Mouse (Mus musculus): Measurements from ENCODE around the gene Doc2a. TPM values are rescaled to one million over a fixed set of nuclear protein-coding genes. Genes with fewer than 3 reads are reported as not detected.

The Doc2a gene
- polyA plus RNA-seq, 1 experiment from 2014 or later: 5.6 TPM

GRCm38 (mm10) chr7:126818818-126819217, 28.4 kb upstream of the Doc2a start:
- H3K9me3 ChIP-seq (ENCODE audit: control insufficient read depth, low read length): no peaks in the 10 kb centered on the region
- no peak overlapping the region for H3K4me2 ChIP-seq (ENCODE audit: low read depth)
- H3K36me3 ChIP-seq (ENCODE audit: control insufficient read depth, insufficient read depth, low read length): no peaks in the 10 kb centered on the region
- peaks cover 5% of the 10 kb centered on the region; the same call in 1 of the 2 replicates for H3K27me3 ChIP-seq (ENCODE audit: control insufficient read depth, insufficient read depth, low read length)
- no peak for ATAC-seq (ENCODE audit: insufficient read depth, low FRiP score, low TSS enrichment)
- no peak overlapping the region for H3K9ac ChIP-seq (ENCODE audit: low read length)
- H3K4me3 ChIP-seq (ENCODE audit: low read depth, low read length): no peak overlapping the region
- DNase-seq (ENCODE audit: low spot score): no peak
- no peak overlapping the region for H3K27ac ChIP-seq (ENCODE audit: low read depth, low read length)
- WGBS: 36% methylated on average over 1 of the region's 1 CpGs
- peaks cover 12% of the 10 kb centered on the region for H3K4me1 ChIP-seq (ENCODE audit: control insufficient read depth, insufficient read depth, low read length)

GRCm38 (mm10) chr7:126821835-126822511, 25.2 kb upstream of the Doc2a start:
- H3K36me3 ChIP-seq (ENCODE audit: control insufficient read depth, insufficient read depth, low read length): no peaks in the 10 kb centered on the region
- H3K4me3 ChIP-seq (ENCODE audit: low read depth, low read length): no peak overlapping the region
- peaks cover 12% of the 10 kb centered on the region for H3K4me1 ChIP-seq (ENCODE audit: control insufficient read depth, insufficient read depth, low read length)
- H3K9ac ChIP-seq (ENCODE audit: low read length): peak overlapping the region; percentile 11; the same call in 1 of the 2 replicates
- peak; percentile 81 for DNase-seq (ENCODE audit: low spot score)
- no peaks in the 10 kb centered on the region for H3K9me3 ChIP-seq (ENCODE audit: control insufficient read depth, low read length)
- H3K4me2 ChIP-seq (ENCODE audit: low read depth): no peak overlapping the region
- H3K27ac ChIP-seq (ENCODE audit: low read depth, low read length): no peak overlapping the region
- WGBS: 25% methylated on average over 7 of the region's 7 CpGs
- H3K27me3 ChIP-seq (ENCODE audit: control insufficient read depth, insufficient read depth, low read length): peaks cover 5% of the 10 kb centered on the region; the same call in 1 of the 2 replicates
- peak; percentile 27; the same call in 1 of the 2 replicates for ATAC-seq (ENCODE audit: insufficient read depth, low FRiP score, low TSS enrichment)

GRCm38 (mm10) chr7:126822741-126823140, 24.5 kb upstream of the Doc2a start:
- Histone ChIP-seq H3K9me3 (ENCODE audit: control insufficient read depth, low read length) (no peaks in the 10 kb centered on the region), H3K36me3 (ENCODE audit: control insufficient read depth, insufficient read depth, low read length) (no peaks in the 10 kb centered on the region), H3K9ac (ENCODE audit: low read length) (peak overlapping the region; percentile 71), H3K4me1 (ENCODE audit: control insufficient read depth, insufficient read depth, low read length) (peaks cover 12% of the 10 kb centered on the region), H3K27me3 (ENCODE audit: control insufficient read depth, insufficient read depth, low read length) (peaks cover 5% of the 10 kb centered on the region; the same call in 1 of the 2 replicates), H3K4me2 (ENCODE audit: low read depth) (peak overlapping the region; percentile 75), H3K4me3 (ENCODE audit: low read depth, low read length) (peak overlapping the region; percentile 46), H3K27ac (ENCODE audit: low read depth, low read length) (no peak overlapping the region)
- WGBS: 4% methylated on average over 9 of the region's 9 CpGs
- no peak for DNase-seq (ENCODE audit: low spot score)
- ATAC-seq (ENCODE audit: insufficient read depth, low FRiP score, low TSS enrichment): no peak

GRCm38 (mm10) chr7:126823202-126823711, 24.0 kb upstream of the Doc2a start:
- Histone ChIP-seq H3K36me3 (ENCODE audit: control insufficient read depth, insufficient read depth, low read length) (no peaks in the 10 kb centered on the region), H3K4me1 (ENCODE audit: control insufficient read depth, insufficient read depth, low read length) (peaks cover 12% of the 10 kb centered on the region), H3K4me2 (ENCODE audit: low read depth) (peak overlapping the region; percentile 75), H3K27me3 (ENCODE audit: control insufficient read depth, insufficient read depth, low read length) (peaks cover 5% of the 10 kb centered on the region; the same call in 1 of the 2 replicates), H3K27ac (ENCODE audit: low read depth, low read length) (peak overlapping the region; percentile 62), H3K4me3 (ENCODE audit: low read depth, low read length) (peak overlapping the region; percentile 46), H3K9me3 (ENCODE audit: control insufficient read depth, low read length) (no peaks in the 10 kb centered on the region), H3K9ac (ENCODE audit: low read length) (peak overlapping the region; percentile 71)
- 0% methylated on average over 14 of the region's 19 CpGs for whole genome bisulfite sequencing
- ATAC-seq (ENCODE audit: insufficient read depth, low FRiP score, low TSS enrichment) (peak; percentile 72), DNase-seq (ENCODE audit: low spot score) (peak; percentile 64)

DNA sequence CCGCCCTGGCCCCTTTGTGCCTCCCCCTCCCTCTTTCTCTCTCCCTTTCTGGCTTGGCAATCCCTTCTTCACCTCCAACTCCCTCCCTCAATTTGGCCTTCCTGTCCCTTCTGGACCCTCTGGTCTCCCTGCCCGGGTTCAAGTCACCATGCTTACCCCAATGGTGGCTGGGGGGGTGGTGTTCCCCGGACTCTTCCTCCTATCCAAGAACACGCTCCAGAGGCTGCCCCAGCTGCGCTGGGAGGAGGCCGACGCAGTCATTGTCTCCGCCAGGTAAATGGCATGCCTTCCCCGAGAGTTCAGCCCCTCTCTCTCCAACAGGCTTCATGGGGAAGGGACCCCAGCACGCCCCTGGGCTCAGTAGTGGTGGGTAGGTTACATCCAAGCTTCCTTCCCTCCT, 23.3 kb upstream of the Doc2a start:
- Histone ChIP-seq H3K4me2 (ENCODE audit: low read depth) (peak overlapping the region; percentile 75), H3K36me3 (ENCODE audit: control insufficient read depth, insufficient read depth, low read length) (no peaks in the 10 kb centered on the region), H3K9me3 (ENCODE audit: control insufficient read depth, low read length) (no peaks in the 10 kb centered on the region), H3K9ac (ENCODE audit: low read length) (peak overlapping the region; percentile 71), H3K27ac (ENCODE audit: low read depth, low read length) (0 out of 2 replicates have a peak overlapping the region, but pooled peaks have one; percentile 62), H3K4me3 (ENCODE audit: low read depth, low read length) (peak overlapping the region; percentile 46), H3K4me1 (ENCODE audit: control insufficient read depth, insufficient read depth, low read length) (peaks cover 12% of the 10 kb centered on the region), H3K27me3 (ENCODE audit: control insufficient read depth, insufficient read depth, low read length) (peaks cover 5% of the 10 kb centered on the region; the same call in 1 of the 2 replicates)
- ATAC-seq (ENCODE audit: insufficient read depth, low FRiP score, low TSS enrichment) (0 out of 2 replicates have a peak, but pooled peaks have one; percentile 2), DNase-seq (ENCODE audit: low spot score) (no peak)
- WGBS: 10% methylated on average over 10 of the region's 10 CpGs

- no peaks in the 10 kb centered on the region for H3K36me3 ChIP-seq (ENCODE audit: control insufficient read depth, insufficient read depth, low read length)
- peak; percentile 47 for DNase-seq (ENCODE audit: low spot score)
- H3K9ac ChIP-seq (ENCODE audit: low read length): no peak overlapping the region
- H3K4me1 ChIP-seq (ENCODE audit: control insufficient read depth, insufficient read depth, low read length): peaks cover 12% of the 10 kb centered on the region
- WGBS: 19% methylated on average over 8 of the region's 8 CpGs
- no peak overlapping the region for H3K27ac ChIP-seq (ENCODE audit: low read depth, low read length)
- no peak overlapping the region for H3K4me2 ChIP-seq (ENCODE audit: low read depth)
- no peak overlapping the region for H3K4me3 ChIP-seq (ENCODE audit: low read depth, low read length)
- H3K27me3 ChIP-seq (ENCODE audit: control insufficient read depth, insufficient read depth, low read length): peaks cover 5% of the 10 kb centered on the region; the same call in 1 of the 2 replicates
- no peak for ATAC-seq (ENCODE audit: insufficient read depth, low FRiP score, low TSS enrichment)
- no peaks in the 10 kb centered on the region for H3K9me3 ChIP-seq (ENCODE audit: control insufficient read depth, low read length)
Measured at GRCm38 (mm10) chr7:126825403-126825802, 21.8 kb upstream of the Doc2a start.

DNA sequence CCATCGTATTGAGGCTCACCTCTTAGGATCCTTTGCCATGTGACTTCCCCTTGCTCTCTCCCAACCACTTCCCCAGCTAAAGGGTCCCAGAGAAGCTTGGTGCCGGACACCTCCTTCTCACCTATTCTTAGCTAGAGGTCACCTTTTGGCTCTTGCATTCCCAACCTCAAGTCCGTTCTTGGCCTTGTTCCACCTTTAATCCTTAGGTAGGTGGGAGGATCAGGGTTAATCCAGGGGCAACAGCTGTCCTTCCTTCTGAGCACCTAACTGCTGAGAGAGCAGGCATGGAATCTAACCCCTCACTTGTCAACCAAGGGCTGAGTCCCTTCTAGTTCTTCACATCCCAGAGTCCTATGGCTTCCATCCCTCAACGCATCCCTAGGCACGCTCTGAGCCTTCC, 21.3 kb upstream of the Doc2a start:
- H3K4me1 ChIP-seq (ENCODE audit: control insufficient read depth, insufficient read depth, low read length): peaks cover 12% of the 10 kb centered on the region
- no peaks in the 10 kb centered on the region for H3K9me3 ChIP-seq (ENCODE audit: control insufficient read depth, low read length)
- DNase-seq (ENCODE audit: low spot score) (no peak), ATAC-seq (ENCODE audit: insufficient read depth, low FRiP score, low TSS enrichment) (no peak)
- H3K27me3 ChIP-seq (ENCODE audit: control insufficient read depth, insufficient read depth, low read length): peaks cover 5% of the 10 kb centered on the region; the same call in 1 of the 2 replicates
- no peak overlapping the region for H3K9ac ChIP-seq (ENCODE audit: low read length)
- WGBS: 72% methylated on average over 5 of the region's 5 CpGs
- no peak overlapping the region for H3K27ac ChIP-seq (ENCODE audit: low read depth, low read length)
- H3K4me2 ChIP-seq (ENCODE audit: low read depth): no peak overlapping the region
- no peak overlapping the region for H3K4me3 ChIP-seq (ENCODE audit: low read depth, low read length)
- H3K36me3 ChIP-seq (ENCODE audit: control insufficient read depth, insufficient read depth, low read length): no peaks in the 10 kb centered on the region

DNA sequence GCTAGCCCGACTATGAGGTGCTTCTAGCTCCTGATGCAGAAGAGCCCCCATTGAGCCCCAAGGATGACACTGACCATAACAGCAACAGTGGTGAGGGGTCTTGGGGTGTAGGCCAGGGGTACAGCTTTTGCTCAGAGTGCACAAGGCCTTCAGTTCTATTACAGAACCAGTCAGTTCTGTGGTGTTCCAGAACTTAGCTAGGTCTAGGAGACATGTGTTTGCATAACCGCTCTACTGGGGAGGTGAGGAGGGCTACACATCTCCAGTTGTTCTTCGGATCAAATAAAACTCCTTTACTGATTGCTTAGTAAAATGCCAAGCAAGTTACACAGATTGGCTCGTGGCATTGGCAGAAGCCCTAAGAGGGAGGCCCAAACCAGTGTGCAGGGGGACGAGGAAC, 15.7 kb upstream of the Doc2a start, which contains the start of gene 4930451I11Rik:
Gene 4930451I11Rik, minus strand, starts transcription at position 101 of the 400 bp plus-strand sequence.
- DNase-seq (ENCODE audit: low spot score) (no peak), ATAC-seq (ENCODE audit: insufficient read depth, low FRiP score, low TSS enrichment) (no peak)
- Histone ChIP-seq H3K27me3 (ENCODE audit: control insufficient read depth, insufficient read depth, low read length) (no peaks in the 10 kb centered on the region), H3K4me3 (ENCODE audit: low read depth, low read length) (0 out of 2 replicates have a peak within 1 kb of the TSS, but pooled peaks have one; percentile 11), H3K36me3 (ENCODE audit: control insufficient read depth, insufficient read depth, low read length) (no peaks in the 10 kb centered on the region), H3K4me2 (ENCODE audit: low read depth) (peak within 1 kb of the TSS; percentile 36), H3K9me3 (ENCODE audit: control insufficient read depth, low read length) (no peaks in the 10 kb centered on the region), H3K9ac (ENCODE audit: low read length) (no peak within 1 kb of the TSS), H3K4me1 (ENCODE audit: control insufficient read depth, insufficient read depth, low read length) (no peaks in the 10 kb centered on the region), H3K27ac (ENCODE audit: low read depth, low read length) (no peak within 1 kb of the TSS)
- WGBS: 64% methylated on average over 5 of the region's 5 CpGs
